Mouse (Mus musculus): ENCODE data around the gene Ddx5.

- no peak for TF ChIP-seq POLR2A (IDR thresholded peaks at IDR 0.05; ENCODE audit: control insufficient read depth, low read depth, low read length)
- TF ChIP-seq CTCF (IDR thresholded peaks at IDR 0.05; ENCODE audit: control insufficient read depth, insufficient read depth, insufficient replicate concordance, low read depth, low read length) = no peak
These were observed 33.5 kb upstream of the Ddx5 start for GRCm38 (mm10) chr11:106822491-106822890.

All from testis, adult 2 months (tissue).